ENCODE assay signal across 26 mouse cellular contexts in the genomic region with DNA sequence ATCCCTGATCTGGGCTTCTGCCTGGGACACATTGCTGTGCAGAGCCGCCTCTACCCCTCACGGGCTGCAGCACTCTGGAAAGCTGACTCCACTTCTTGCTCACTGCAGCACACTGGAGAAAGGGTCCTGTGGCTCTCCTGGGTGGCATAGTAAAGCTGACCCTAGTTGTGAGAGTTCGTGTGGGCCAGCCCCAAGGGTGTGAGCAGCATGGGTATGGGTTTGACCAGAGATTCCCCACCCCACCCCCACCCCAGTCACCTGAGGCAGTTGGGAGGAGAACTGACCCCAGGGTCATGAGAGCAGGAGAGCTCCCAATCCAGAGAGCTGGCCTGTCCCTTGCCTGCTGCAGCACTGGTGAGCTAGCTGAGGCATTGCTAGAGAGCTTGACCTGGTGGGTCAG.
DNase-seq lines count a peak whose midpoint lies in the region; ATAC-seq lines count a peak whose summit lies in the region.
"Had no signal": no experiment of that assay in that cellular context is flagged by ENCODE, and none has a peak within 500 bp of the region (broad histone marks: within the 10 kb centered on the region; RNA-seq: fewer than 3 reads in every experiment).

No protein-coding gene starts in this region.

- no peaks in the 10 kb centered on the region for H3K27me3 ChIP-seq in hindbrain, embryonic 11.5 days (ENCODE audit: control insufficient read depth, insufficient read depth, low read length)
- H3K27me3 ChIP-seq in hindbrain, embryonic 10.5 days (ENCODE audit: insufficient read depth, poor library complexity, severe bottlenecking) = no peaks in the 10 kb centered on the region
- no peaks in the 10 kb centered on the region for H3K27me3 ChIP-seq in midbrain, embryonic 10.5 days (ENCODE audit: low read depth, poor library complexity, severe bottlenecking)
- H3K27me3 ChIP-seq in midbrain, embryonic 15.5 days (replicated peaks) = no peaks in the 10 kb centered on the region
- H3K27me3 ChIP-seq in embryonic facial prominence, embryonic 12.5 days = no peaks in the 10 kb centered on the region
- no peaks in the 10 kb centered on the region for H3K27me3 ChIP-seq in intestine, embryonic 16.5 days (replicated peaks; ENCODE audit: control insufficient read depth, insufficient read depth, low read length)
- H3K27me3 ChIP-seq: embryonic facial prominence, embryonic 13.5 days; forebrain, embryonic 12.5 days; heart, embryonic 15.5 days; hindbrain, embryonic 13.5 days; megakaryocyte, embryonic 14.5 days had no signal

- H3K4me1 ChIP-seq in hindbrain, embryonic 11.5 days (replicated peaks; ENCODE audit: control insufficient read depth, insufficient read depth, low read length) = no peaks in the 10 kb centered on the region
- peaks cover 19% of the 10 kb centered on the region for H3K4me1 ChIP-seq in hindbrain, embryonic 10.5 days (replicated peaks)
- peaks cover 14% of the 10 kb centered on the region for H3K4me1 ChIP-seq in midbrain, embryonic 10.5 days
- H3K4me1 ChIP-seq in midbrain, embryonic 15.5 days = peaks cover 4% of the 10 kb centered on the region; the same call in 1 of the 2 replicates
- no peaks in the 10 kb centered on the region for H3K4me1 ChIP-seq in embryonic facial prominence, embryonic 12.5 days
- H3K4me1 ChIP-seq in intestine, embryonic 16.5 days (ENCODE audit: control insufficient read depth, insufficient read depth, low read length) = no peaks in the 10 kb centered on the region
- H3K4me1 ChIP-seq: heart, embryonic 15.5 days; megakaryocyte, embryonic 14.5 days had no signal

- H3K4me3 ChIP-seq in hindbrain, embryonic 11.5 days (ENCODE audit: low read depth, low read length) = no peak overlapping the region
- H3K4me3 ChIP-seq in hindbrain, embryonic 10.5 days = no peak overlapping the region
- H3K4me3 ChIP-seq in midbrain, embryonic 10.5 days = no peak overlapping the region
- no peak overlapping the region for H3K4me3 ChIP-seq in midbrain, embryonic 15.5 days
- H3K4me3 ChIP-seq in embryonic facial prominence, embryonic 12.5 days = no peak overlapping the region
- no peak overlapping the region for H3K4me3 ChIP-seq in intestine, embryonic 16.5 days (ENCODE audit: low read length)
- H3K4me3 ChIP-seq: embryonic facial prominence, embryonic 13.5 days; forebrain, embryonic 12.5 days; heart, embryonic 10.5 days; heart, embryonic 15.5 days; hindbrain, embryonic 13.5 days; left cerebral cortex, adult 2 months; megakaryocyte, embryonic 14.5 days had no signal

- WGBS in hindbrain, embryonic 11.5 days = 61% methylated on average over 3 of the region's 3 CpGs
- 63% methylated on average over 3 of the region's 3 CpGs for WGBS in hindbrain, embryonic 10.5 days
- WGBS in midbrain, embryonic 10.5 days = 76% methylated on average over 3 of the region's 3 CpGs
- 79% methylated on average over 3 of the region's 3 CpGs for WGBS in midbrain, embryonic 15.5 days
- 61% methylated on average over 3 of the region's 3 CpGs for WGBS in embryonic facial prominence, embryonic 12.5 days
- WGBS in intestine, embryonic 16.5 days = 58% methylated on average over 3 of the region's 3 CpGs

- H3K9ac ChIP-seq in hindbrain, embryonic 11.5 days (ENCODE audit: low read depth, low read length) = no peak overlapping the region
- H3K9ac ChIP-seq in midbrain, embryonic 15.5 days = no peak overlapping the region
- H3K9ac ChIP-seq in embryonic facial prominence, embryonic 12.5 days = no peak overlapping the region
- H3K9ac ChIP-seq in intestine, embryonic 16.5 days (ENCODE audit: low read depth, low read length) = no peak overlapping the region
- H3K9ac ChIP-seq: embryonic facial prominence, embryonic 13.5 days; forebrain, embryonic 12.5 days; heart, embryonic 15.5 days; hindbrain, embryonic 13.5 days had no signal

- no peak overlapping the region for H3K27ac ChIP-seq in hindbrain, embryonic 11.5 days (ENCODE audit: low read depth, low read length)
- H3K27ac ChIP-seq in hindbrain, embryonic 10.5 days = no peak overlapping the region
- H3K27ac ChIP-seq in midbrain, embryonic 10.5 days (replicated peaks) = peak overlapping the region; percentile 28; the same call in 1 of the 2 replicates
- no peak overlapping the region for H3K27ac ChIP-seq in midbrain, embryonic 15.5 days
- no peak overlapping the region for H3K27ac ChIP-seq in embryonic facial prominence, embryonic 12.5 days
- no peak overlapping the region for H3K27ac ChIP-seq in intestine, embryonic 16.5 days (ENCODE audit: low read length)
- H3K27ac ChIP-seq: embryonic facial prominence, embryonic 13.5 days; forebrain, embryonic 12.5 days; heart, embryonic 10.5 days; heart, embryonic 15.5 days; hindbrain, embryonic 13.5 days; left cerebral cortex, adult 2 months had no signal

- no peaks in the 10 kb centered on the region for H3K36me3 ChIP-seq in hindbrain, embryonic 11.5 days (ENCODE audit: control insufficient read depth, insufficient read depth, low read length)
- H3K36me3 ChIP-seq in hindbrain, embryonic 10.5 days = no peaks in the 10 kb centered on the region
- no peaks in the 10 kb centered on the region for H3K36me3 ChIP-seq in midbrain, embryonic 10.5 days
- no peaks in the 10 kb centered on the region for H3K36me3 ChIP-seq in midbrain, embryonic 15.5 days (replicated peaks)
- H3K36me3 ChIP-seq in embryonic facial prominence, embryonic 12.5 days = no peaks in the 10 kb centered on the region
- no peaks in the 10 kb centered on the region for H3K36me3 ChIP-seq in intestine, embryonic 16.5 days (ENCODE audit: control insufficient read depth, insufficient read depth, low read length)
- H3K36me3 ChIP-seq: embryonic facial prominence, embryonic 13.5 days; forebrain, embryonic 12.5 days; heart, embryonic 10.5 days; heart, embryonic 15.5 days; hindbrain, embryonic 13.5 days had no signal

- H3K4me2 ChIP-seq in hindbrain, embryonic 11.5 days (replicated peaks; ENCODE audit: low read depth, low read length) = no peak overlapping the region
- H3K4me2 ChIP-seq in midbrain, embryonic 15.5 days = no peak overlapping the region
- H3K4me2 ChIP-seq in embryonic facial prominence, embryonic 12.5 days (replicated peaks) = no peak overlapping the region
- H3K4me2 ChIP-seq in intestine, embryonic 16.5 days (ENCODE audit: low read depth, low read length) = no peak overlapping the region
- H3K4me2 ChIP-seq: embryonic facial prominence, embryonic 13.5 days; forebrain, embryonic 12.5 days; heart, embryonic 15.5 days; hindbrain, embryonic 13.5 days had no signal

- ATAC-seq in hindbrain, embryonic 11.5 days (ENCODE audit: low FRiP score) = peak; percentile 23
- no peak for ATAC-seq in midbrain, embryonic 15.5 days (replicated peaks)
- 0 out of 2 replicates have a peak, but pooled peaks have one; percentile 22 for ATAC-seq in embryonic facial prominence, embryonic 12.5 days (ENCODE audit: insufficient number of reproducible peaks, insufficient read depth, low FRiP score, low TSS enrichment)
- no peak for ATAC-seq in intestine, embryonic 16.5 days
- ATAC-seq: CD4-positive, CD25-positive, alpha-beta regulatory T cell, adult 4 months; intestine, postnatal 0 days; lung, postnatal 0 days had no signal

- DNase-seq in hindbrain, embryonic 11.5 days (ENCODE audit: low spot score) = no peak
- no peak for DNase-seq in hindbrain, embryonic 10.5 days (ENCODE audit: low spot score)
- DNase-seq in midbrain, embryonic 10.5 days (ENCODE audit: low spot score) = no peak
- no peak for DNase-seq in cerebellum, adult 9-10 months
- DNase-seq: adrenal gland, postnatal 25 days; cerebellum, adult 11-12 months; cerebellum, postnatal 10 days; gastrocnemius, postnatal 25 days; heart, adult 11 months; kidney, postnatal 25 days; lung, adult 18-20 months; lung, postnatal 4 days; thymus, postnatal 4 days had no signal

- H3K9me3 ChIP-seq in hindbrain, embryonic 11.5 days (ENCODE audit: control insufficient read depth, low read length) = no peaks in the 10 kb centered on the region
- no peaks in the 10 kb centered on the region for H3K9me3 ChIP-seq in hindbrain, embryonic 10.5 days
- H3K9me3 ChIP-seq in midbrain, embryonic 10.5 days (replicated peaks) = no peaks in the 10 kb centered on the region
- H3K9me3 ChIP-seq in midbrain, embryonic 15.5 days = no peaks in the 10 kb centered on the region
- no peaks in the 10 kb centered on the region for H3K9me3 ChIP-seq in embryonic facial prominence, embryonic 12.5 days
- H3K9me3 ChIP-seq in intestine, embryonic 16.5 days (ENCODE audit: control insufficient read depth, low read length) = no peaks in the 10 kb centered on the region
- H3K9me3 ChIP-seq: embryonic facial prominence, embryonic 13.5 days; forebrain, embryonic 12.5 days; heart, embryonic 10.5 days; heart, embryonic 15.5 days; hindbrain, embryonic 13.5 days had no signal

Comparison
In these comparisons a context has a peak if more than half of its experiments do, and no peak if none do; other contexts are left out.
1. ATAC-seq: peak in hindbrain, embryonic 11.5 days (single experiment) and embryonic facial prominence, embryonic 12.5 days (single experiment); none in midbrain, embryonic 15.5 days (single experiment) and intestine, embryonic 16.5 days (single experiment).